Mouse (Mus musculus) MN1 (cell line): ENCODE data around the gene Tbc1d20.
"Not testable (repeated sequence)": the region's sequence is repeated elsewhere in the genome, so short reads cannot be mapped to it uniquely, and the experiment has no call there.

Experiments used
- DNase-seq: peaks from one replicate; pipeline ENCODE4 v3.0.0-alpha.2; 2016; ENCODE audit warnings: low spot score

Gene Tbc1d20

GRCm38 (mm10) chr2:152326654-152327053, 33.0 kb downstream of the Tbc1d20 start:
- DNase-seq, result no peak

GRCm38 (mm10) chr2:152327980-152328379, 34.4 kb downstream of the Tbc1d20 start:
- DNase-seq, result no peak

- DNase-seq, result no peak
Observed at GRCm38 (mm10) chr2:152330858-152331423, 37.3 kb downstream of the Tbc1d20 start.

- peak; percentile 94 for DNase-seq
Observed at GRCm38 (mm10) chr2:152332101-152332825, 38.6 kb downstream of the Tbc1d20 start, which contains the start of gene Rbck1. Gene Rbck1 (minus strand): TSS chr2:152332653.

GRCm38 (mm10) chr2:152333345-152334006, 39.8 kb downstream of the Tbc1d20 start:
- no peak for DNase-seq

GRCm38 (mm10) chr2:152335289-152335820, 41.7 kb downstream of the Tbc1d20 start:
- no peak for DNase-seq

GRCm38 (mm10) chr2:152336856-152337255, 43.2 kb downstream of the Tbc1d20 start:
- peak; percentile 46 for DNase-seq

- DNase-seq, result no peak
Observed at GRCm38 (mm10) chr2:152337591-152338212, 44.1 kb downstream of the Tbc1d20 start.

- DNase-seq, result no peak
Observed at GRCm38 (mm10) chr2:152338319-152338718, 44.7 kb downstream of the Tbc1d20 start.

GRCm38 (mm10) chr2:152339631-152340179, 46.1 kb downstream of the Tbc1d20 start:
- DNase-seq, result no peak

GRCm38 (mm10) chr2:152343329-152344213, 49.9 kb downstream of the Tbc1d20 start, which contains the start of gene Trib3:
Gene Trib3 (minus strand): TSS chr2:152344032.
- DNase-seq, result peak; percentile 95

GRCm38 (mm10) chr2:152344361-152344760, 50.7 kb downstream of the Tbc1d20 start:
- DNase-seq, result peak; percentile 63

GRCm38 (mm10) chr2:152344909-152345308, 51.3 kb downstream of the Tbc1d20 start:
- DNase-seq, result no peak

GRCm38 (mm10) chr2:152345393-152345792, 51.8 kb downstream of the Tbc1d20 start:
- no peak for DNase-seq

- peak; percentile 58 for DNase-seq
Observed at GRCm38 (mm10) chr2:152346776-152347465, 53.3 kb downstream of the Tbc1d20 start.

GRCm38 (mm10) chr2:152347722-152348121, 54.1 kb downstream of the Tbc1d20 start:
- no peak for DNase-seq

GRCm38 (mm10) chr2:152349205-152349604, 55.6 kb downstream of the Tbc1d20 start:
- no peak for DNase-seq

- DNase-seq, result peak; percentile 95
Observed at GRCm38 (mm10) chr2:152349842-152350540, 56.4 kb downstream of the Tbc1d20 start.

- no peak for DNase-seq
Observed at GRCm38 (mm10) chr2:152357254-152357653, 63.6 kb downstream of the Tbc1d20 start.

- not testable (repeated sequence) for DNase-seq
Observed at GRCm38 (mm10) chr2:152358977-152359376, 65.3 kb downstream of the Tbc1d20 start.
